Mouse (Mus musculus): ENCODE results near the gene Shld2.

DNA sequence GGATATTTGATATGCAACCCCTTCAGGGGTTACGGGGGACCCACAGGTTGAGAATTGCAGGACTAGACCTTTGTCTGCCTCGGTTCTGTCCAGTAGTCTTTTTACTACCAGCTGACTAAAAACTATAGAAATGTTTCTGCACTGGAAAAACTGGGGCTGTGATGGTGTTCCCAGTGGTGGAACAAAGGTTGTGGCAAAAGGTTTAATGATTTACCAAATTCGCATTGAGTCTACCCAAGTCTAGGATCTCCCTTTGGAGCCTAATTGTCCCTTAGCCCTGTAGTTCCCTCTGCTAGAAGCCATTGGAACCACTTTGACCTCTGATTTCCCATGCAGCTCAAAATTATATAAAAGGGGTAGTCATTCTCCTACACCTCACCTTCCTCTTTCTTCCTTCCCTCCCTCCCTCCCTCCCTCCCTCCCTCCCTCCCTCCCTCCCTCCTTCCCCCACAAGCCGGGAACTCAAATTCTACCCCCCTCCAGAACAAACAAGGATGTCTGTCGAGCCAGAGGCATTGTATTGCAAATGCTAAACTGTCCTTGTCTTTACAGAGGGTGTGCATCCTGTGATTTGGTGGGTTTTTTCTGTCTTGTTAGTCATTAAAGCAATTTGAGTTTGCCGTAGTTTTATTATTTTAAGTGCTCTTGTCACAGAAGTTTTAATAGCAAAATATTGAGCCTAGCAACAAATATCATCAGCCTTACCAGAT, 2.2 kb upstream of the Shld2 start:
- TF ChIP-seq POLR2A (IDR thresholded peaks at IDR 0.05; ENCODE audit: insufficient read length, low read depth): no peak
- no peak for TF ChIP-seq SRF (IDR thresholded peaks at IDR 0.05; ENCODE audit: control insufficient read depth, insufficient read length, low read depth)
- no peak for TF ChIP-seq CEBPB (IDR thresholded peaks at IDR 0.05; ENCODE audit: insufficient read depth, poor library complexity, severe bottlenecking)
- no peak for TF ChIP-seq TCF12 (IDR thresholded peaks at IDR 0.05; ENCODE audit: insufficient read depth, poor library complexity, severe bottlenecking)
- TF ChIP-seq MAX (IDR thresholded peaks at IDR 0.05; ENCODE audit: low read depth): no peak
